Comparison of ENCODE assay signal across 7 mouse cellular contexts in genomic region chr11:90637440-90638311, GRCm38 (mm10). TPM values are rescaled to one million over a fixed set of nuclear protein-coding genes. Genes with fewer than 3 reads are reported as not detected.
DNase-seq lines count a peak whose midpoint lies in the region; ATAC-seq lines count a peak whose summit lies in the region.

Stxbp4 (minus strand) TSS chr11:90638084.
Cox11 (plus strand) TSS chr11:90638173.

- H3K9ac ChIP-seq in embryonic facial prominence, embryonic 11.5 days (replicated peaks; ENCODE audit: low read length) = peak within 1 kb of the TSS; percentile 96
- peak within 1 kb of the TSS; percentile 95 for H3K9ac ChIP-seq in midbrain, embryonic 13.5 days (replicated peaks)

- H3K4me3 ChIP-seq in embryonic facial prominence, embryonic 11.5 days (ENCODE audit: low read depth, low read length) = peak within 1 kb of the TSS; percentile 97
- H3K4me3 ChIP-seq in limb, embryonic 10.5 days = peak within 1 kb of the TSS; percentile 84
- peak within 1 kb of the TSS; percentile 98 for H3K4me3 ChIP-seq in midbrain, embryonic 13.5 days (replicated peaks)

- peak; percentile 95 for ATAC-seq in embryonic facial prominence, embryonic 11.5 days (replicated peaks; ENCODE audit: insufficient number of reproducible peaks, low FRiP score, low TSS enrichment, low read depth)
- peak; percentile 97 for ATAC-seq in granulocyte monocyte progenitor cell, adult 5-6 weeks (replicated peaks; ENCODE audit: poor library complexity, severe bottlenecking)
- ATAC-seq in midbrain, embryonic 13.5 days = peak; percentile 97

- peak within 1 kb of the TSS; percentile 77 for H3K27ac ChIP-seq in embryonic facial prominence, embryonic 11.5 days (replicated peaks; ENCODE audit: low read depth, low read length)
- peak within 1 kb of the TSS; percentile 98 for H3K27ac ChIP-seq in limb, embryonic 10.5 days
- peak within 1 kb of the TSS; percentile 93 for H3K27ac ChIP-seq in midbrain, embryonic 13.5 days

- H3K4me1 ChIP-seq in embryonic facial prominence, embryonic 11.5 days (ENCODE audit: control insufficient read depth, insufficient read depth, low read length) = no peaks in the 10 kb centered on the region
- H3K4me1 ChIP-seq in limb, embryonic 10.5 days = peaks cover 14% of the 10 kb centered on the region
- H3K4me1 ChIP-seq in midbrain, embryonic 13.5 days (replicated peaks) = peaks cover 32% of the 10 kb centered on the region

- no peaks in the 10 kb centered on the region for H3K9me3 ChIP-seq in embryonic facial prominence, embryonic 11.5 days (replicated peaks; ENCODE audit: control insufficient read depth, low read length)
- no peaks in the 10 kb centered on the region for H3K9me3 ChIP-seq in limb, embryonic 10.5 days (replicated peaks)
- no peaks in the 10 kb centered on the region for H3K9me3 ChIP-seq in midbrain, embryonic 13.5 days

- no peaks in the 10 kb centered on the region for H3K27me3 ChIP-seq in embryonic facial prominence, embryonic 11.5 days (ENCODE audit: control insufficient read depth, insufficient read depth, low read length)
- no peaks in the 10 kb centered on the region for H3K27me3 ChIP-seq in limb, embryonic 10.5 days (ENCODE audit: low read depth, poor library complexity, severe bottlenecking)
- H3K27me3 ChIP-seq in midbrain, embryonic 13.5 days = no peaks in the 10 kb centered on the region

- H3K36me3 ChIP-seq in embryonic facial prominence, embryonic 11.5 days (replicated peaks; ENCODE audit: control insufficient read depth, insufficient read depth, low read depth, low read length) = no peaks in the 10 kb centered on the region
- H3K36me3 ChIP-seq in limb, embryonic 10.5 days = peaks cover 29% of the 10 kb centered on the region
- H3K36me3 ChIP-seq in midbrain, embryonic 13.5 days = peaks cover 12% of the 10 kb centered on the region

- DNase-seq in adrenal gland, postnatal 14 days = peak; percentile 96
- peak; percentile 97 for DNase-seq in embryonic facial prominence, embryonic 11.5 days (ENCODE audit: low spot score)
- DNase-seq in kidney, adult 11 months = peak; percentile 93
- DNase-seq in limb, embryonic 10.5 days (ENCODE audit: low spot score) = peak; percentile 93
- peak; percentile 90 for DNase-seq in spleen, adult 12 weeks (ENCODE audit: low spot score)

- H3K4me2 ChIP-seq in embryonic facial prominence, embryonic 11.5 days (ENCODE audit: low read depth, low read length) = peak within 1 kb of the TSS; percentile 61
- peak within 1 kb of the TSS; percentile 70 for H3K4me2 ChIP-seq in midbrain, embryonic 13.5 days (replicated peaks)

- under 1% methylated on average over 45 of the region's 48 CpGs for WGBS in embryonic facial prominence, embryonic 11.5 days
- WGBS in limb, embryonic 10.5 days = under 1% methylated on average over 48 of the region's 48 CpGs
- WGBS in midbrain, embryonic 13.5 days = under 1% methylated on average over 48 of the region's 48 CpGs

RNA-seq across cellular contexts. Expression of gene Stxbp4, which starts in this region (rescaled TPM):
- 7.4 and 8.7 TPM in 2 replicates for total RNA-seq in adrenal gland, postnatal 14 days (2021)
- 35.1 and 38.2 TPM in 2 replicates for polyA plus RNA-seq in embryonic facial prominence, embryonic 11.5 days (2014; fragmentation: Nextera tagmentation; extraction: Ambion mirVana)
- total RNA-seq in granulocyte monocyte progenitor cell, adult 5-6 weeks (2014; fragmentation: Nextera tagmentation) = 5.6 and 6.4 TPM in 2 replicates
- 3.7 and 5.4 TPM in 2 replicates for total RNA-seq in granulocyte monocyte progenitor cell, adult 5-6 weeks (2017)
- polyA plus RNA-seq in limb, embryonic 10.5 days (2016; fragmentation: Nextera tagmentation; extraction: Ambion mirVana) = 33.0 and 37.4 TPM in 2 replicates
- polyA plus RNA-seq in midbrain, embryonic 13.5 days (2015; fragmentation: Nextera tagmentation; extraction: Ambion mirVana) = 28.5 and 31.4 TPM in 2 replicates

RNA-seq across cellular contexts. Expression of gene Cox11, which starts in this region (rescaled TPM):
- 23.4 and 26.0 TPM in 2 replicates for total RNA-seq in adrenal gland, postnatal 14 days (2021)
- 28.6 and 30.5 TPM in 2 replicates for polyA plus RNA-seq in embryonic facial prominence, embryonic 11.5 days (2014; fragmentation: Nextera tagmentation; extraction: Ambion mirVana)
- total RNA-seq in granulocyte monocyte progenitor cell, adult 5-6 weeks (2014; fragmentation: Nextera tagmentation) = 8.4 and 19.9 TPM in 2 replicates
- 12.2 and 20.3 TPM in 2 replicates for total RNA-seq in granulocyte monocyte progenitor cell, adult 5-6 weeks (2017)
- 33.3 and 41.7 TPM in 2 replicates for polyA plus RNA-seq in limb, embryonic 10.5 days (2016; fragmentation: Nextera tagmentation; extraction: Ambion mirVana)
- polyA plus RNA-seq in midbrain, embryonic 13.5 days (2015; fragmentation: Nextera tagmentation; extraction: Ambion mirVana) = 36.7 and 40.6 TPM in 2 replicates

Comparison
In these comparisons a context has a peak if more than half of its experiments do, and no peak if none do; other contexts are left out.
1. Peak in every context shown above with its lines: DNase-seq, ATAC-seq, H3K4me3 ChIP-seq and H3K27ac ChIP-seq.